Mouse (Mus musculus) megakaryocyte, embryonic 14.5 days (primary cell): ENCODE measurements around the gene Raet1e. TPM values are rescaled to one million over a fixed set of nuclear protein-coding genes. Genes with fewer than 3 reads are reported as not detected.
A peak's percentile ranks its signal among the peaks of the same experiment; 100 is the strongest.
"Not testable (repeated sequence)": the region's sequence is repeated elsewhere in the genome, so short reads cannot be mapped to it uniquely, and the experiment has no call there.

Experiments
- H3K27me3 ChIP-seq: replicated peaks from 2 replicates; pipeline ENCODE3; 2012; ENCODE audit warnings: inconsistent platforms
- H3K36me3 ChIP-seq: replicated peaks from 2 replicates; pipeline ENCODE3; 2012; ENCODE audit warnings: low read length, inconsistent platforms, mixed read lengths
- H3K4me1 ChIP-seq: 2 replicates; pipeline ENCODE4 v1.6.1; 2012; ENCODE audit warnings: inconsistent platforms
- H3K4me3 ChIP-seq: replicated peaks from 2 replicates; pipeline ENCODE3; 2012; ENCODE audit warnings: moderate library complexity, mild to moderate bottlenecking, inconsistent platforms
- H3K9me3 ChIP-seq: 2 replicates; pipeline ENCODE4 v1.6.1; 2012; ENCODE audit warnings: inconsistent platforms
- FLI1 ChIP-seq: IDR thresholded peaks from 2 replicates; pipeline ENCODE4 v1.6.1; 2012; ENCODE audit warnings: low read length, inconsistent platforms, mixed read lengths
- GATA1 ChIP-seq: IDR thresholded peaks from 3 replicates; pipeline ENCODE4 v1.6.1; 2012; ENCODE audit warnings: mixed read lengths, low read length, inconsistent platforms, borderline replicate concordance
- polyA plus RNA-seq: library from polyadenylated mRNA; stranded (reverse); fragments of >175 nt; gene quantifications from 2 replicates; pipeline ENCODE4 v1.2.3, GENCODE M21; 2012; ENCODE audit warnings: low replicate concordance; ENCODE audit not compliant: insufficient read depth

The Raet1e gene
- polyA plus RNA-seq, 1 experiment = not detected

DNA sequence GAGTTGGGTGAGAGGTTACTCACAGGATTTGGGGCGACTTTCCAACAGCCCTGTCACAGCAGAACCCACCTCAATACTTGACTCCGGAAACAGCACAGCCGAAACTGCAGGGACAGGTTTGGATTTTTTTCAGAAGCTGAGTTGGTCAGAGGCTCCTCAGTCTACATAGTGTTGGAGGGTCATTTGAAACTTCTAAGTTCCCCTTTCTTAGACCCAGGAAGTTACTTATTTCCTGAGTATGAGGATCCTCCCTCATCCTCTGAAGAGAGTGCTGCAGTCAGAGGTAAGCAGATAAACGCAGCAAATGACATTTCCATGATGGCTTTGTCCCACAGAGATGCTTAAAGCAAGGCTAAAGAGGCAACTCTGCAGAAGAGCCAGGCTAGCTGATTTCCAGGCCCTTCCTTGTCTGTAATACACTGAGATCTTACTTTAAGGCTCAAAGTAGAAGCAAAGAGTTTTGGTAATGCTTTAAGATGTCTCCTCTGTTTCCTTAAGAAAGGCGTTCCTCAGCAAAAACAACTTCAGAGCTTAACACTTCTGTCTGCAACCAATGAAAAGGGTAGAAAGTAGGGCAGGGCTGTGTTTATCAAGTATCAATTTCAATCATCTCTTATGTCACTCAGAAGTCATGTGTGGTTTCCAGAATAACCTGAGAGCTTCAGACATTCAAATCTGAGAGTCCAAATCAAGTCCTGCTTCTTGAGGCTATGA, 144.1 kb downstream of the Raet1e start:
- Histone ChIP-seq H3K4me1 (peaks cover 79% of the 10 kb centered on the region), H3K36me3 (peaks cover 10% of the 10 kb centered on the region), H3K4me3 (peak overlapping the region; percentile 82), H3K9me3 (no peaks in the 10 kb centered on the region), H3K27me3 (no peaks in the 10 kb centered on the region)
- TF ChIP-seq GATA1 (no peak), FLI1 (no peak)

DNA sequence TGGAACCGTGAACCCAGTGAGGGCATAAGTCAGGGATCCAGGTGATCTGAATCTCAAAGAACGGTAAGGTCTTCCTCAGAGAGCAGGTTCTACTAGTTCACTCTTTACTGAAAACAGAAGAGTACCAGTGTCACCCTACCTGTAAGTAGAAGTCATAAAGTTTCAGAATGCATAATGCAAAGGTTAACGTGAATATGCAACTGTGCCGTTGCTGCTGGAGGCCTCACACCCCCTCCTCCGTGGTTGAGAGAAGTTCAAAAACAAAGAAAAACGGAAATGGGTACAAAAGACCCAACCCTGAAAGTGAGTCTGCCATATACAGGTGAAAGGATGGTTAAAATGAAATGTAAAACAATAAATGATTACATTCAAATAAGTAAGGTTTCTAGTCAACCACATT, 145.4 kb downstream of the Raet1e start:
- H3K9me3 ChIP-seq = no peaks in the 10 kb centered on the region
- TF ChIP-seq GATA1 = no peak
- no peaks in the 10 kb centered on the region for H3K27me3 ChIP-seq
- peaks cover 11% of the 10 kb centered on the region for H3K36me3 ChIP-seq
- H3K4me3 ChIP-seq = no peak overlapping the region
- peaks cover 79% of the 10 kb centered on the region for H3K4me1 ChIP-seq

DNA sequence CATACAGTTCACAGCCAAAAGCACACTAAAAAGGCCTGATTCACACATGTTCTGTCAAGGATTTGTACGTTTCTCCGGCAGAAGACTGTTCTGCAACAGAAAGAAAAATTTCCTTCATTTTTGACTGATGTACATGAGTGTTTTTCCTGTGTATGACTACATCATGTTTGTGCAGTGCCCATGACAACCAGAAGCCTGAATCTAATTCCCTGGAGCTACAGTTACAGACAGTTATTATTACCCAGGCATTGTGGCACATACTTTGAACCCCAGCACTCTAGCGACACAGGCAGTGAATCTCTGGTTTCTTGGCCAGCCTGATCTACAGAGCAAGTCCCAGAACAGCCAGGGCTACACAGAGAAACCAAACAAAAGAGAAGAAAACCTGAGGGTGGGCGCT, 147.4 kb downstream of the Raet1e start:
- peaks cover 31% of the 10 kb centered on the region for H3K36me3 ChIP-seq
- H3K9me3 ChIP-seq = no peaks in the 10 kb centered on the region
- no peaks in the 10 kb centered on the region for H3K27me3 ChIP-seq
- H3K4me3 ChIP-seq = peak overlapping the region; percentile 89
- H3K4me1 ChIP-seq = peaks cover 65% of the 10 kb centered on the region
- TF ChIP-seq FLI1 = no peak
- TF ChIP-seq GATA1 = no peak

DNA sequence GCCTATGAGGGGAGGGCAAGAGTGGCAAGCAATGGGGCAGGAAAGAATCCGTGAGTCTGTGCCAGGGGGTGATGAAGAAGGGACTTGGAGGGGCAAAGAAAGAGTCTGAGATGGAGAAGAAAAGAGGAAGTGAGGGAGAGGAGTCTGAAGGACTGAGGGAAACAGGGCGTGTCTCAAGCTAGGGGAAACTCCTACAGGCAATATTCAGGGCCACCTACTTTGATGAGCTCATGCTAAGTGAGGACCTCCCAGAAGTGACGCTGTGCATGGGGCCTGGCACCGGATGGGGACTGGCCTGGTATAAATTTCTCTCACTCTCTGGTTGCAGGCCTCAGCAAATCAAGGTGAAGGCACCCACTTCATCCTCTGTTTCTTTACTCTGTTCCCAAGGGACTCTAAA, 148.1 kb downstream of the Raet1e start:
- Histone ChIP-seq H3K9me3 (no peaks in the 10 kb centered on the region), H3K27me3 (no peaks in the 10 kb centered on the region), H3K4me3 (peak overlapping the region; percentile 89), H3K36me3 (peaks cover 38% of the 10 kb centered on the region), H3K4me1 (peaks cover 59% of the 10 kb centered on the region)
- no peak for TF ChIP-seq GATA1
- peak; percentile 33; the same call in 1 of the 2 replicates for TF ChIP-seq FLI1

DNA sequence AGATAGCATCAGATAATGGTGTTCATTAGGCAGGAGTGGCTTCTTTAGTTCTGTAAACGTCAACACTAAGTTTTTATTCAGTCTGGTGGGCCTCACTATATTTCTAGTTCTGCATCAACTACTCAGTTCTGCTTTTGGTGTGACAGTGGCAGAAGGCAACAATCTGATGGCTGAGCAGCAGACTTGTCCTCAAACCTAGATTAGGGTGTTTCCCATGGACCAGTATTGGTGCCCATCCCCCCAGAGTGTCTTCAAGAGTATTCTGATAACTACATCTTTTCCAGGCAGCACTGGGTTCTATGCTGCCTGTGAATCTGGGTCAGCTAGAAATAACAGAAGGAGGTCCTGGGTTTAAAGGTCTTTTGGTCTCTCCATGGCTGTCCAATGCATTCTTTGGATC, 149.9 kb downstream of the Raet1e start:
- Histone ChIP-seq H3K4me3 (no peak overlapping the region), H3K36me3 (peaks cover 55% of the 10 kb centered on the region), H3K27me3 (no peaks in the 10 kb centered on the region), H3K9me3 (no peaks in the 10 kb centered on the region), H3K4me1 (peaks cover 48% of the 10 kb centered on the region)
- TF ChIP-seq GATA1 (no peak), FLI1 (no peak)

DNA sequence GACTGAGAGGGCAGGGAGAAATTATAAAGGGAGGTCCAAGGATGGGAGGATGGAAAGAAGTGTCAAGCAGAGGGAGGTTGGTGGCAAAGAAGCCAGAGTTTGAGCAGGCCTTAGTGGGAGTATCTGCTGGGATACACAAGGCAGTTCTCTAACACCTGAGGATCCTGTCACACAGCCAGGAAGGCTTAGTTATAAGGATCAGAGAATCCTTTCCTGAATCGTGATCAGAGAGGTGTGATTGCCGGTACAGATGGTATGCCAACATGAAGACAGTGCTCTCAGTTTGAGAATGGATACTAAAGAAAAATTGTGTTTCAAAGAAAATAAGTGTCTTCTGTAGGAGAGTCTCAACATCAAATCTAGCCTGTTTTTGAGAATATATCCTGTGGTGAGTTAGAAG, 164.5 kb downstream of the Raet1e start:
- H3K27me3 ChIP-seq = no peaks in the 10 kb centered on the region
- no peaks in the 10 kb centered on the region for H3K4me1 ChIP-seq
- no peak overlapping the region for H3K4me3 ChIP-seq
- TF ChIP-seq GATA1 = no peak
- no peak for TF ChIP-seq FLI1
- peaks cover 8% of the 10 kb centered on the region; the same call in 1 of the 2 replicates for H3K9me3 ChIP-seq
- peaks cover 31% of the 10 kb centered on the region for H3K36me3 ChIP-seq

DNA sequence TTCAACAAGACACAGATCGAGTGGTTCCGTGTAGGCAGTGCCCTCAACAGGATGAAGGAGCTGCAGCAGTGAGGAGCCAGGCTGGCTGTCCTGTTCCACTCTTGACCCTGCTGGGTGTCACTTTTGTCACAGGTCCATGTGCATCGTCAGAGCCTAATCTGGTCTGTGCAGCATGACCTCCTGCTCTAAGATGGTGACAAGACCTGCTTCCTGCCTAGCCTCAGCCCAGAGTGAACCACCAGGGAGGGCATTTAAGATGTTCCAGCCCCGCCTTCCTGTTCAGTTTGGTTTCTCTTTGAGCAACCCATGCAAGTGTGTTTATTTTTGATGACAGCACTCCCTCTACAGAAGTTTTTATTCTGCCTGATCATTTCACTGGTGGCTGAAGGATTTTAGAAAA, 187.4 kb downstream of the Raet1e start:
- H3K4me3 ChIP-seq = peak overlapping the region; percentile 64
- not testable (repeated sequence) for H3K36me3 ChIP-seq, H3K27me3 ChIP-seq, H3K4me1 ChIP-seq
- peaks cover 19% of the 10 kb centered on the region; the same call in 1 of the 2 replicates for H3K9me3 ChIP-seq

DNA sequence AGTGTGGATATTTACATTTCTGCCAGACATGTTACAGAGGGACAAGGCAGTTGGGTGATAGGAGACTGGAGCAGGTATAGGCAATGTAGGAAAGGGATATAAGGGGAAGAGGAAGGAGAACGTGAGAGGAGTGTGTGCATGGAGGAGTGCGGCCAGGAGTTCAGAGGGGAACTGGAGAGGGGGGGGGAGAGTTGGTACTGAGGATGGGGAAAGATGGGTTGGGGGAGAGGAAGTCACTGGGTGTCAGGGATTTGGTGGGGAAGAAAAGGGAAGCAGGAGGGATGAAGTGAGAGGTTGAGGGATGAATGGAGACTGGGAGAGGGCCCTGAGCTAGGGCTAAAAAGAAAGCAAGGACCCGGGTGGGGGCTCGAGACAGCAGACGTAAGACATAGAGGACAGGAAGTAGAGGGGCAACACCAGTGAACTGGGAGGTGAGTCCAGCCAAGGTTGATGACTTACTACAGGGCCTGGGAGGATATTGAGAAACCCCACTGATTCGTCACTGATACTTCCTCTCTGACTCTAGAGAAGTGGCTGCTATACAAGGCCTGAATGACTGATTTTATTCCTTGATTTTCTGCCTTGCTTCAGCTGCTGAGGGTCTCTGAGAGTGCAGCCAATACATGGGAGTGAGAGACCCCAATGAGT, 195.3 kb downstream of the Raet1e start:
- not testable (repeated sequence) for H3K27me3 ChIP-seq, H3K4me1 ChIP-seq, H3K9me3 ChIP-seq, H3K36me3 ChIP-seq, H3K4me3 ChIP-seq

DNA sequence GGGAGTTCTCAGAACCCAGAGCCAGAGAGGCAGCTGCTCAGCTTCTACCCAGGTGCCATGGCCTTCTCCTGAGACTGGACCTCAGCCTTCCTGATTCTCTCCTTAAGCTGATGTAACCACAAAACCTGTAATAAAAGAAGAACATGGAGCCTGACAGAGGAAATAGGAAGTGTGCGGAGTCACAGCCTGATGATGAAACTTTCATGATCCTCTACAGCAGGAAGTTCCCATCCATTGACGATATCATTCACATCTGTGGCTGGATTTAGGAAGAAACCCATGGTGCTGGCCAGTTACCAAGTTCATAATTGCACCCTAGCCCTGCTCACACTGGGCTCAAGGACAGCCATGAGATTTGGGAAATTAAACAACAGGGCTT, 195.8 kb downstream of the Raet1e start:
- H3K27me3 ChIP-seq, H3K36me3 ChIP-seq, H3K4me3 ChIP-seq, H3K4me1 ChIP-seq, H3K9me3 ChIP-seq: not testable (repeated sequence)

DNA sequence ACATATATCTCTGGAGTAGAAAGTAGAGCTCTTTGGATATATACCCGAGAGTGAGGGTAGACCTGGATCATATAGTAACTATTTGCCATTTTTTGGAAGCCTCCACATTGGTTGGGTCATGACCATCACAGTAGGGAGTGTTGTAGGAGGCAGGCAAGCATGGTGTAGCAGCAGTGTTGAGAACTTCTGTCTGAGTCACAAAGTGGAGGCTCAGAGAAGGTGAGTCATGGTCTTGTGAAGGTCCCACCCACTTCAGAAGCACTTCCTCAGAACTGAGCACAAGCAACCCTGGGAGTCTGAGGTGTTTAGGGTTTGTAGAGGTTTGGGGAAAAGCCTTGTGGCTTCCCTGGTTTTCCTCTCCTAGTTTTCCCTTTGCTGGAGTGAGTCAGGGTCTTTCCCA, 199.0 kb downstream of the Raet1e start:
- not testable (repeated sequence) for H3K36me3 ChIP-seq, H3K9me3 ChIP-seq, H3K4me1 ChIP-seq, H3K4me3 ChIP-seq, H3K27me3 ChIP-seq

DNA sequence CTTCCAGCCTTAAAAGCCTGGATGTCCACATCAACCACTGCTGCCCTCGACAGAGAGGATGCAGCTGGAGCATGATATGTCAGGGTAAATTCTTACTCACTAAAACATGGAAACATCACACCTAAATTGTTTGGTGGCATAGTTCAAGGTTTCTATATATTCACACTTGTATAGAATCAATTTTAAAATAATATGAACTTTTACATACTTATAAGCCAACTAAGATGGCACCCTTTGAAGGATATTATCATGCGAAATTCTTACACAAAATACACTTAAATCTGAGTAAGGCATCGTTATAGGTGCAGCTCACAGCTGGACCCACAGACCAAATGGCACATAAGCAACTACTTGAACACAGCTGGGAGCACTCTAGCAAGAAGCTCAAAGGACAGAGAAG, 201.9 kb downstream of the Raet1e start, which contains the start of gene Raet1d:
TSS of gene Raet1d (plus strand) at position 301 of the 400 bp plus-strand sequence.
- not testable (repeated sequence) for H3K27me3 ChIP-seq, H3K4me1 ChIP-seq, H3K36me3 ChIP-seq, H3K9me3 ChIP-seq, H3K4me3 ChIP-seq

DNA sequence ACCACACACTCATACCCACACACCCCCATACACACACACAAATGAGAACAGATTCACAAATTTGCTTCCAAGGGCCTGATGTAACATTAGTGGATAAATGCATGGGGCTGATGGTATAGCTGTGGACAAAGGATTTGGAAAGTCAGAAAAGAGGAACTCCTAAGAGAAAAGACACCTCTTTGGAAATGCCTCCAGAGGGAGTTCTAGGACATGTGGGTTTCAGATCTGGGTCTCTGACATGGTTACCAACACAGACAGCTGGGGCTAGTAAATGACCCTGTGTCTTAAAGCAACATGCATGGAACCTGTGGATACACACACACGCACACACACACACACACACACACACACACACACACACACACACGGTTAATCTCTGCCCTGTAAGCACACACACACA, 202.6 kb downstream of the Raet1e start:
- H3K9me3 ChIP-seq, H3K4me1 ChIP-seq, H3K4me3 ChIP-seq, H3K36me3 ChIP-seq, H3K27me3 ChIP-seq: not testable (repeated sequence)

DNA sequence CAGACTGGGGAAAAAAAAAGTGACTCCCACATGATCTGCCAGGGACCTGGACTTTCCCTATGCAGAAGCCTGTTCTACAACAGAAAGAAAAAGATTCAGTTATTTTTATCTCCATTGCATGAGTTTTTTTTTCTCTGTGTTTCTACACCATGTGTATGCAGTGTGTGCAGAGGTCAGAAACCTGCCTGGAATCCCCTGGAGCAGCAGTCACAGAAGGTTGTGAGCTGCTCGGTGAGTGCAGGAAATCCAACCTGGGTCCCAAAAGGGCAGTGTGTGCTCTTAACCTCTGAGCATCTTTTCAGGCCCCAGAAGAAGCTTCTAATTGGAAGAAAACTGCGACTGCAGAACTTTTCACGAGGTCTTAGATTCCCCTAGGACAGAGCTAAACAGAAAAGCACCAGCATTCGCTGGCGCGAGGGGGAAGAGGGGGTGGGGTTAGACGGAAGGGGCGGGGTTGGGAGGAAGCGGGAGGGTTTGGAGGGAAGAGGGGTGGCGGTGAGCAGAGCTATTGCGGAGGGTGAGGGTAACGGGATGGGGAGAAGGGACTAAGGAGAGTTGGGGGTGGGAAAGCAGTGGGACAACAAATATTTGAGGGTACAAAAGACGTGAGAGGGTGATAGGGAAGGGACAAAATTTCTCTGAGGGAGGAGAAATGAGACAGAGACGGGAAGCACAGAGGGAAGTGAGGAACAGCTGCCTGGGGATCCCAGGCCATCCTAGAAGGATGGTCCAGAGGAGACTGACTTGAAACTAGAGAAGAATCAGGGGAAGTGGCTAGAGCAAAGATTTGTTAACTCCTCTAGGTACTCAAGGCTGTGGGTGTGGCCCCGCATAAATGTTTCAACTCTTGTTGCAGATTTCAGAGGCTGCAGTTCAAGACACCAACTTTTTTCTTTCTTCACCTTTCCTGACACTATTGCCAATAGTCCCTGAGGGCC, 203.3 kb downstream of the Raet1e start:
- H3K36me3 ChIP-seq, H3K9me3 ChIP-seq, H3K4me3 ChIP-seq, H3K27me3 ChIP-seq, H3K4me1 ChIP-seq: not testable (repeated sequence)

DNA sequence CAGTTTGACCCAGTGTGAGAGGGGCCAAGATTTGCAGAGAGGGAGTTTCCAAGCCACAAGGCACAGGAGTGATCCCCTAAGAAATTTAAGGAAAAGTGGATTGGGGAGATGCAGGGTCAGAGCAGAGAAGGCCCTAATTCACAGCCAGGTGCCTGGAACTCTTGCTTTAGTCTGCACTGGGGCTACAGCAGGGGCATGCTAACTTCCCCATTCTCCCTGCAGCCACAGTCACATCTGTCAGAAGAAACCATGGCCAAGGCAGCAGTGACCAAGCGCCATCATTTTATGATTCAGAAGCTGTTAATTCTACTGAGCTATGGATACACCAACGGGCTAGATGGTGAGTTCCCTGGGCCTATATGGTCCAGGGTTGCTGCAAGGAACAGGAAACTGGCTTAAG, 204.1 kb downstream of the Raet1e start:
- not testable (repeated sequence) for H3K4me3 ChIP-seq, H3K4me1 ChIP-seq, H3K36me3 ChIP-seq, H3K9me3 ChIP-seq, H3K27me3 ChIP-seq

DNA sequence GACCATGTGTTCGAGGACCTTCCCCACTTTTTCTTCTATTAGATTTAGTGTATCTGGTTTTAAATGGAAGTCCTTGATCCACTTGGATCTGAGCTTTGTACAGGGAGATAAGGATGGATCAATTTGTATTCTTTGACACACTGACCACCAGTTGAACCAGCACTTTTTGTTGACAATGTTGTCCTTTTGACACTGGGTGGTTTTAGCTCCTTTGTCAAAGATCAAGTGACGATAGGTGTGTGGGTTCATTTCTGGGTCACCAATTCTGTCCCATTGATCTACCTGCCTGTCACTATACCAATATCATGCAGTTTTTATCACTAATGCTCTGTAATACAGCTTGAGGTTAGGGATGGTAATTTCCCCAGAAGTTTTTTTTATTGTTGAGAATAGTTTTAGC, 206.5 kb downstream of the Raet1e start:
- H3K4me1 ChIP-seq, H3K36me3 ChIP-seq, H3K4me3 ChIP-seq, H3K27me3 ChIP-seq, H3K9me3 ChIP-seq: not testable (repeated sequence)
